Mouse (Mus musculus) kidney, adult 2 months (tissue): ENCODE data around the gene Ston2.
A peak's percentile ranks its signal among the peaks of the same experiment; 100 is the strongest.

Experiments
- CTCF ChIP-seq: fragments of 200-500 bp; conservative IDR thresholded peaks from 2 replicates; pipeline ENCODE4 v1.5.1; 2011; ENCODE audit warnings: low read depth, mild to moderate bottlenecking, control low read depth, low read length, moderate library complexity, mixed read lengths; ENCODE audit not compliant: insufficient read depth, insufficient read length
- POLR2A ChIP-seq: fragments of 200-500 bp; IDR thresholded peaks from one replicate; pipeline ENCODE4 v1.6.1; 2011; ENCODE audit warnings: low read depth, low read length, control low read depth

- no peak for TF ChIP-seq POLR2A
- peak; percentile 66 for TF ChIP-seq CTCF
Measured at GRCm38 (mm10) chr12:91815990-91816389, 27.8 kb upstream of the Ston2 start.
